17 mouse cellular contexts compared by ENCODE assay signal in genomic region chr8:6582732-6583131, GRCm38 (mm10).
"Had no signal": no experiment of that assay in that cellular context is flagged by ENCODE, and none has a peak within 500 bp of the region (broad histone marks: within the 10 kb centered on the region; RNA-seq: fewer than 3 reads in every experiment).

No protein-coding gene starts in this region.

- DNase-seq: left cerebral cortex, postnatal 4 days; liver; liver, embryonic 13.5 days; liver, postnatal 0 days; lung, adult 18-20 months; lung, adult 2 months; lung, embryonic 14.5 days; lung, postnatal 10 days; lung, postnatal 14 days; lung, postnatal 36 days; lung, postnatal 4 days; midbrain, embryonic 14.5 days had no signal

- ATAC-seq: liver, embryonic 12.5 days; liver, postnatal 0 days; lung, postnatal 0 days; midbrain, embryonic 13.5 days; midbrain, embryonic 15.5 days; midbrain, embryonic 16.5 days had no signal
